Mouse (Mus musculus): Measurements from ENCODE around the gene Antxr2. TPM values are rescaled to one million over a fixed set of nuclear protein-coding genes. Genes with fewer than 3 reads are reported as not detected.

The Antxr2 gene
- polyA plus RNA-seq, 1 experiment from 2014 or later: 6.5 TPM

DNA sequence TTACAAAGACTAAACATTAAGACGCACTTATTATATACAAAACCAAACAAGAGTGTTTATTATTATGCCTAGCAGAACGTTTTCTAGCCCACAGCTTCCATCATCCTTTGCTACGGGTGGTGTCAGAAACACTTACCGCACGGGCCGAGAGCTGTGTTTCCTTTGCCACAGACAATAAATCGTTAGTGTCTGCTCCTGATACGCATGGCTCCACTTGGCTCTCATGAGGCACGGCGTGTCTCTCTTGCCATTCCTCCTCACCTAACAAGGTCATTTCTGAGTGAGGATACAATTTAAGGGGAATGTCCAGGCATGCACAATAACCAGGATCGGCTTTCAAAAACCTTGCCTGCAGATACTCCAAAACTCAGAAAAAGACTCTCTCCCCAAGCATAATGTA, 113.2 kb downstream of the Antxr2 start:
- DNase-seq (ENCODE audit: low spot score): no peak

DNA sequence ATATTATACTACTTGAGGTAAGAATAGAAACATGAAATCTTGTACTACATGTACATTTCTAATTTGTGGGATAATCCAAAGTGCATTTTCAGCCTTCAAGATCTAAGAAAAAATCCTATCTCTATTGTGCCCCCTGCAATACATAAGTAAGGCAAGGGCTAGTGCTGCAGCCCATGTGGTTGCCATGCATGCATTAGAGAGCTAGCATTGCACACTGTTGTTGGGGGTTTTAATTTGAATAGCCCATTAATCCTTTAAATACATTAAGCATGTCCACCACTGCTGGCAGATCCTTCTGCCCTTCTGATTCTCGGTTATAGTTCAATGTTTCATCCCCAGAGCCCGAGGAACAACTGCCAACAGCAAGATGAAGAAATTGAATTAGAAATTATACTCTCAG, 116.0 kb downstream of the Antxr2 start:
- DNase-seq (ENCODE audit: low spot score): no peak

DNA sequence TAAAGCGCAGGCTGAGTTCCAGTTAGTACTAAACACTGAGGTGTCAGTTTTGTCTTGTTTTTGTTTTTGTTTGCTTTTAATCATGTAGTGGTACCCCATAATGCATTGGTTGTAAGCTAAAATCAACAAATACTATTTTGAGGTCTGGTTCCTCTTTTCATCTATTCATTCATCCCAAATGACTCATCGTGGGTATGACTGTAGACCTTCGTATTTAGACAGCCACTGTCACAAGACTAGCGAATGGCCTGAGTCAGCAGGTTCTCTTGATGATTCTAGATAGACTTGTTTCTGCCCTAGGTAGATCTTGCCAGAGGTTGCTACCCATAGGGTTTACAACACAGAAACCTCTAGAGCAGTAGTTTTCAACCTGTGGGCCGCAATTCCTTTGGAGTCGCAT, 116.9 kb downstream of the Antxr2 start:
- DNase-seq (ENCODE audit: low spot score): no peak

DNA sequence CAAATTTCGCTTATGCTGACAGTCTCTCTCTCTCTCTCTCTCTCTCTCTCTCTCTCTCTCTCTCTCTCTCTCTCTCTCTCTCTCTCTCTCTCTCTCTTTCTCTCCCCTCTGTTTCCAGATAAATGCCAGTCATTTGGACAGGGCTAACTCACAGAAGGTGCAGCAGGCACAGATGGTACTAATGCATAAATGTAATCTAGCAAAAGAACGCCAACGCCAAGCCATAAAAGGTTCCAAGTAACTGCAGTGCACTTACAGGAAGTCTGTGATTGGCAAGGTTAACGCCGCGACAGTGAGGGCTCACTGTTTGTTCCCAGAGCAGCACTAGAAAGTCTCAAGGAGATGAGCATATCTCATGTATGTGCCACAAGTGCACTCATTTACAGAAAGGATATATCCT, 123.4 kb downstream of the Antxr2 start:
- DNase-seq (ENCODE audit: low spot score): no peak

DNA sequence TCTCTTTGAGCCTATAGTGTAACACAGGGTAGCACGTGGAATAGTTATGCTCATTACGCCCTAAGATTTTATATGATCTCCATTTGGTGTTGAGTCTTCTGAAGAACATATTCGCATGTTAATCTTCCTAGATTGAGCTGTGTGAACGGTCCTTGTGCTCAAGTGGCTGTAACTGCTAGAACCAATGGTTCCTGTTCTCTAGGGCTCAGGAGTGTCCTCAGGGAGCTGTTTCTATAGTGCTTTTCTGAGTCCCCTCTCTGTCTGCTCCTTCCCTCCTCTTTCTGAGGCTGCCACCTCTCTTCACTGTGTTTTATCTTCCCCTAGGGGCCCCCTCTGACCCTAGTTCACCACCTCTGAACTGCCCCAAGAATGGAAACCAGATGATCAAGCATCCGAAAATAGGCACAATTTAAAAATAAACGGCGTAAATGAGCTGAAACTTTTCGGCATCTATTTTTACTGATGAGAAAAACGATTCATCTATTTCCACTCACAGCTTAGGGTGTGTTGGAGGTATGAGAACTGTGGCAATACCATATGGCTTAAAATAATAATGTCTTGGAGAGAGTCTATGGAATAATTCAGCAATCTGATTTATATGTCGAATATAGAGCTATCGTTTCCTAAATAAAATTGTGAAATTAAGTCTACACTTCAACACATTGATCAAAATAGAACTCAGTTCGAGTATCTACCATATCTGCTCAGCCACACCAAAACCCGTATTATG, 124.1 kb downstream of the Antxr2 start:
- DNase-seq (ENCODE audit: low spot score): no peak

DNA sequence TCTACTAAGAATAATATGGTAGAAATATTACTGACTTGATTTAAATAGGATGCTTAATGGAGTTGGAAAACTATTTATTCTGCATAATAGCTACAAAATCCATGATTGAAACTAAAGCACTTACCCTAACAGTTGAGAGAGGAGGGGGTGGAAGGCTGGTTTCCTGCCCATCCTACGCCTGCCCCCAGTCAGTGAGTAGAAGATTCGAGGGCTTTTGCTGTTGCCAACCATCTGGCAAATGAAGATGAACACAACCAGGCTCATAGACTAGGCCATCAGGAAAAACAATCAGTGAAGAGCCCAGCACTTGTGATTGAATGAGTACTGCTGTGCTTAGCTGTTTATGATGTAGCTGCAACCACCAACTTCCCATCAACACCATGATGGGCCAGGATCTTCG, 125.0 kb downstream of the Antxr2 start:
- no peak for DNase-seq (ENCODE audit: low spot score)

DNA sequence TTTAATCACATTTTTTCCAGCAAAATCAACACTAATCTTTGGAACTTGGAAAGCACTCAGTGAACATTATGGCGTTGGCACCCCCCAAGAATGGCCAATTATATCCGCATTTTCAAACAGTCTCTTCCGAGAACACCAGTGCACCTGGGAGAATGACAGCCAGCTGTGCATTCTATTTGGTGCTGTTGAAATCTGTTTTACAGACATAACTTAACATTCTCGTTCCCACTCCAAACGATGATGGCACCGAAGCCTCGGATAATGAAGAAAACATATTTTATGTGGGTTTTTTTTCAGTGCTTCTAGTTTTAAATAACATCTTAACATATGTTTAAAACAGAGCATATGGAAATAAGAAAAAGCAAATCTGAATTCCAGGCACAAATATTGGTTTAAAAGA, 129.7 kb downstream of the Antxr2 start:
- no peak for DNase-seq (ENCODE audit: low spot score)

DNA sequence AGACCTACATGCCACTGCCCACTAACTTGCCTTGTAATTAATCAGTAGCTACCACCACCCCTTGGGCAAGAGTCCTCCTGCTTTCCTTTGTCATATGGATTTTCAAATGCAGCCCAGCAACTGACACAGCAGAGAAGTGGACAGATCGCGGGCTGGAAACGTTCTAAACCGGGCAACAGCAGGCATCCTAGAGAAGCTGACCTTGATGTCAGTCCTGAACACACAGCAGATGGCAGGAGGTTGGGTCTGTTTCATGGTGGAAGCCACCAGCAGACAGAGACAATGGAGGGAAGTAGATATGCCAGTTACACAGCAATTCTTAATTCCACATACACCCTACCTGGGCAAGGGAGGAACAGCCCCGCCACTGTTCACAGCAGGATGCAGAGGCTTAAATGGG, 131.5 kb downstream of the Antxr2 start:
- DNase-seq (ENCODE audit: low spot score): no peak

DNA sequence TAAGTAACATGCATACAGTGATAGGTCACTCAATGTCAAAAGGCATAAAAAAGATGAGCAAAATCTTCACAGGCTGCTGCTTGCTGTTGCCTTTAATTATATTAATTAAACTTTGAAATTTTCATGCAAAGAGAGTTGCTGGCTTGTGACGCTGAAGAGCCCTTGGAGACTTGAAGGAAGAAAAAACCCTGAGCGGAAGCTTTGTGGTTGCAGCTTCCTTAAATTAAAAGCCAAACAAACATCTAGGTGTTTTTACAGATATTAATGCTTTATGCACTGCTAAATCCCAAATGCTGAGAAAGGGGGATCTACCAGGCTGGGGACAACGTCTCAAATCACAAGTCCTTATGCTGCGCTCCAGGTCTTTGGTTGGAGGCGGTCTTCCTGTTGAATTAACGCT, 145.4 kb downstream of the Antxr2 start:
- no peak for DNase-seq (ENCODE audit: low spot score)

DNA sequence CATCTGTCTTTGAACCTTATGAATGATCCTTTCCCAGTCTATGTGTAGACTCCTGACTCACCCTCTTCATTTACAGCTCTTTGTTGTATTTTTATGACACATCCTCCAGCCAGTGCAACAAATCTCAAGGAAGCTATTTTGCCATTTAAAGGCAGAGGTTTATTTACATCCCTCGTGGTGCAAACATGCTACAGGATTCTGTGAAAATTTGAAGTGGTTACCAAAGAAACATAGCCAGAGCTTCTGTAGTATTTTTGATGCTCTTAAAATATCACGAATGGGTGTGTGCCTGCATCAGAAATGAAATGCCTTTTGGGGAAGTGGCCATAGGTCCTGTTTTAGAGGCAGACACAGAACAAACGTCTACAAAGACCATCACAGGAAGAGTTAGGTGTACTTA, 146.7 kb downstream of the Antxr2 start:
- DNase-seq (ENCODE audit: low spot score): no peak

DNA sequence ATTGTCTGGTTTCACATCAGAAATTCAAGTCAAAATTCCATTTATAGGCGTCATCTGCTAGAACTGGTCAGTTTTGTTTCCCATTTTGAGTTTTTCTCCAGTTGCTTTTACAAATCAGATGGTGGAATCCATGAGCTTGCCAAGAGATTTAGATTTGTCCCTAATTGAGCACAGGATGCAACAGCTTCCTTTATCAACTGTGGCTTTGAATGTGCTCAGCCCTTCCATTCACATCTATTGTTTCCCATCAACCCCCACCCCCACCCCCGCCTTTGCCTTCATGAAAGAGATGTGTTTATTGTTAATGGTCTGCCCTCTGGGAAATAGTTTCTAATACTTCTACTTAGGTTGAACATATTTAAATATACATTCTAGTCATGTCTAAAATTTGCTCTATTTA, 149.4 kb downstream of the Antxr2 start:
- no peak for DNase-seq (ENCODE audit: low spot score)

DNA sequence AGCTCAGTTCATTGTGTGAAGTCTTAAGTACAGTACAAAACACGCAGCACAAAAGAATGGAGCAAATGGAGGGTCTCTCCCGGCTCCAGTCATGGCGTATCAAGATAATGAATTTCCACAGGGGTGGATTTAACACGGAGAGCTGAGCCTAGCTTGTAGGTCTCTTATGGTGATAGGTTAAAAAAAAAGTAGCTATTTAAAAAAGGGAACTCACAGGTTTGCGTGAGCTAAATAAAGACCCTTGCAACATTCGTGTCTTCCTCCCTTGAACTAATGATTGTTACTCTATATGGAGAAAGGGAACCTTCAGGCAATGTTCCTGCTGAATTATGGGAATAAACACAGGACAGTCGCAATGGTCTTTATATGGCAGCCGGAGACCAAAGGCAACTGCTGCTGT, 150.7 kb downstream of the Antxr2 start:
- DNase-seq (ENCODE audit: low spot score): no peak

DNA sequence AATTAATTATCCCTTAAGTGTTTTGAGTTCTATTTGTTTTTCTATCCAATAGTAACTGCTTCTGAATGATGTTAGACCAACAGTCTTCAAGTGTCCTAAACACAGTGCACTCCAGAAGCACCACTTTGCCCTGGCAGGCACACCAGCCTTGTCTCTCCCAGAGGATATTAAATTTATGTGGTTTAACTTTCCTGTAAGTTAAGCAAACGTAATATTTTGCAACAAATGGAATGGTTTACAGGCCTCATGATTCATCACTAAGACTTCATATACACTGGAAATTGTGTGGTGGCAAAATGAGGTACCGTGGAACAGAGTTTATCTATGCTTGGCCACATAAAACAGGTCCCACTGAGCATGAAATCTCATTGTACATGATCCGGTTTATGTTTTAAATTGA, 152.0 kb downstream of the Antxr2 start:
- no peak for DNase-seq (ENCODE audit: low spot score)

DNA sequence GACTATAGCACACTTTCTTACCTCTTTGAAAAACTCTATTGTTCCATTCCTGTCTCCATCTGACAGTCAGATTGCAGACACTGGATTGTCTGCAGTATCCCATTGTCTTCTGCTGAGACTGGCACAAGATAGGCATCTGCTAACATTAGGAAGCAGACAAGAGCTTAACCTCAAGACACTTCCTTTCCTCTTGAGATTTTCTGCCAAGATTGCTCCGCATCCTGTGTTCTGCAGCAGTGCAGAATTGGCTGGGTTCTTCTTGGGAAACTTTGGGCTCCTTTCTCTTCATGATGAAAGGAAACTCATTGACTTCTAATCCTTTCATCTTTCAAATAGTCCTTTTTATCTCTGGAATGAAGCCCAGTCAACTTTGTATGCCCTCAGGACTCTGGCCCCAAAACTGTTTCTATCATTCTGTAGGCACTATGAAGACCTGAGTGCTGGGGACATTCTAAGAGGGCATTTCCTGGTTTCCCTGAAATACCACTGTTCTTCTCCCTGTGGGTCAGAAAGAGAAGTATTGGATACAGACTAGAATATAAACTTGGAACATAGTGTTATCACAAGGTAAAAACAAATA, 152.5 kb downstream of the Antxr2 start:
- DNase-seq (ENCODE audit: low spot score): no peak

DNA sequence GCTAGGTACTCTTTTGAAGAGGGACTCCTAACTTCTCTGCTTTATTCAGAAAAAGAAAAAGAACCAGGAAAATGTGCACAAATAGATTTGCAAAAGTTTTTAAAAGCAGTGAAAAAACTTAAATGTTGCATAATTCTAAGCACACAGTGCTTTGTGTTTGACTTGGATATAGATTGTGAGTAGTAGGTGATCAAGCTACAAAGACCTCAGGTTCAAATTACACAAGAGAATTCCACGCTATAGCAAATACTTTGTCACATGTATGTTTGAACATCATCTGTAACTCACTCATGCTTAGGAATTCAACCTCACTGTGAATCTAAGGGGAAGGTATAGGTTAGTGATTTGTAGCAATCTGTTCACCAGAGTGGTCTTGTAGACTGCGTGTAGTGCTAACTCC, 153.9 kb downstream of the Antxr2 start:
- DNase-seq (ENCODE audit: low spot score): no peak

DNA sequence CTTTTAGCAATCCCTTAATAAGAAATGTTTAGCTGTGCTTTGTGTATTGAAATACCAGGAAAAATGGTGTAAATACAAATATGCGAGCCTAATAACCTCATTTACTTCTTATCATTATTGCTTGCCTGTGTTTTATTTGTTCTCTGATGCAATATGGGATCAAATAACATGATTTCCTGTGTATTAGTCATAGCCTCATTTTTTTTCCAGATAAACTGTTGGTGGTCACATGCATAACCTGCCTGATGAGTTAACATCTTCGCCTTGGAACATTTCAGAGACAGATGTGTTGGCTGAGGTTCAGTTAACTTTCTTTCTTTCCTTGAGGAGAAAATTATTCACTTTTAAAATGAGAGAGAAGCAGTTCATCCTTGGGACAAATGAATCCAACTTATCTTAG, 162.9 kb downstream of the Antxr2 start:
- DNase-seq (ENCODE audit: low spot score): no peak

DNA sequence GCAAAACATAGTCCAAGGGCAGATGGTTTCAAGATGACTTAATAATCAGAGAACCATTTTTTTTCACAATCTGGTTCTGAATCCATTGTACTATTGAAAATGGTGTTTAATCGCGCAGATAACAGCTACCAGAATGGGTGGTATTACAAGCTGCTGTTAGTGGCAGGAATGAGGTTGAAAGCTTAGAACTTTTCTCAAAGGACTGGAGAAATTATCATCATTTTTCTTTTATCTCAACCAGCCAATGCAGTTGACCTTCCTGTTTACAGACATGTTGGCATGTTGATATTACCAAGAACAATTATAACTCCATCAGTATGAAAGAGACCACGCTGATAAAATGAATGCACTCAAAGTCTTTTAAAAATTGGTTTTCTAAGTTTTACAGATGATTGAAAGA, 163.9 kb downstream of the Antxr2 start:
- DNase-seq (ENCODE audit: low spot score): no peak

DNA sequence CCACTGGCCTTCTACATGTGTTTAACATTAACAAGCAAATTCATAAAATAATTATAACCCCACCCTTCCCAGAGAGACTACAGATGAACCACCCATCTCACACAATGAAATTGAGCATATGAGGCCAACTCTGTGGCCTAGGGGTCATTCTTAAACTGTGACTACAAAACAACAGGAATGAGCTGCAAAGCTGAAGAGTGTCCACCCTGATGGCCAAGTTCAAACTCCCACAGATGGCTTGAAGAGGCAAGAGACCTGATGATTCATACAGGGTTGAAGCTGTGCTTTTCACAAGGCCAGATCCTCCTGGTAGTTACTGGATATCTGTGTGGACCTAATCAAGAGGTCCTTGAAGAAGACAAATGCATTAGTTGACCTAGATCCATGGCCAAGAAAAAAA, 173.7 kb downstream of the Antxr2 start:
- no peak for DNase-seq (ENCODE audit: low spot score)

DNA sequence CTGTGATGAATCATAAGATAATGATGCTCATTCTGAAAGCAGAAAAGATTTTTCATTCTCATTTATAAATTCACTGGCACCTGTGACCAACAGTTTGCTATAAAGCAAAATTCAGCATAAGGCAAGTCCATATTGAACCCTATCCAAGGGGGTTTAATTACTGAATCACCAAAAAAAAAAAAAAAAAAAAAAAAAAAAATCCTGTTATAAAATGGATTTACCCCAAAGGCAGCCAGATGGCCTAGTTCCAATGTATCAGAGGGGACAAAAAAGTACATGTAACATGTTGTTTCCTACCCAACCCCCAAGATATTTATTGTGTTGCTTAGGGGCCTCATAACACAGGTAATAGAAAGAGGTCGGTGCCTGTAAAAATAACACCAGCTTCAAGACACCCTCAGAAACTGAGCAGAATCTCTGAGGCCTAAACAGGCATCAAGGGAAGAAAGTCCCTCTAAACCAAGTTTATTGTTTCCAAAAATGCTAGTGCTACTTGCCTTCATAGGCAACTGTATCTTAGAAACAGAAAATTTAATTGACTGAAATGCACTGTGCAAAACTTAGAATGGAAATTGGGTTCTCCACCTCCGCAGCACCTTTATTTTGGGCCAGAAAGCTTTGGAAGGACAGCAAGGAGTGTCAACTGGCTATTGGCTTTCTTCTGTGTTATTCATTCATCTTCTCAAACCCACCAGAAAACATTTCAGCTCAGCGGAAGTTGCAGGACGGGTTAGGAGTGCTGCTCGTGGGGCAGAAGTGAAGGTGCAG, 178.7 kb downstream of the Antxr2 start:
- no peak for DNase-seq (ENCODE audit: low spot score)

DNA sequence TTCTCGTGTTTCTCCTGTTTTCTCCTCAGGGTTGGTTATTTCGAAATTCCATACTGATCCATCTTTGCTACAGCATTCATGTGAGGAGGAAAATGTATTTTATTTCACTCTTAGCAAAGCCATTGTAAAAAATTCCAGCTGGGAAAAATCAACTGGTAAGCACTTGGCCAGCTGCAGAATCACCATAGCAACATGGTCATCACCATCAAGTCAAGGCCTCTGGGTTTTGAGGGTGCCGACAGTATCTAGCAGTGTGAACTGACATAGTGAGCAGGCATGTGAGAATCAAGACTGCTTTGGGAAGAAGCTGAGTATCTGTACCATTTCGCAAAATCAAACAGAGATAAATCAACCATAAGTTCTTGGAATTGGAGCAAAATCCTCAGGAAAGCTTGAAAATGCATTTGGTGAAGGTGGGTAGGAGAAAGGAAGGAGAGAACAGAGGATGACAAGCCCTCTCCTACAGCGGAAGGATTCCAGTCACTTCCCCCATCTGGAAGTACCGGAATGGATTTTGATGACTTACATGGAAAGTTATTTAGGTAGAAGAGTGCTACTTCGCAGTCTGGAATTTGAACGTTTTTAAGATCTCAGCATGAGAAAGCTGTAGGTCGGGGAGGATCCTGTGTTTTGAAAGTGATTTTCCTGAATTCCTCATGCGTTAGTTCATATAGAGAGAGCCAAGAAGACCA, 183.5 kb downstream of the Antxr2 start:
- DNase-seq (ENCODE audit: low spot score): no peak

DNA sequence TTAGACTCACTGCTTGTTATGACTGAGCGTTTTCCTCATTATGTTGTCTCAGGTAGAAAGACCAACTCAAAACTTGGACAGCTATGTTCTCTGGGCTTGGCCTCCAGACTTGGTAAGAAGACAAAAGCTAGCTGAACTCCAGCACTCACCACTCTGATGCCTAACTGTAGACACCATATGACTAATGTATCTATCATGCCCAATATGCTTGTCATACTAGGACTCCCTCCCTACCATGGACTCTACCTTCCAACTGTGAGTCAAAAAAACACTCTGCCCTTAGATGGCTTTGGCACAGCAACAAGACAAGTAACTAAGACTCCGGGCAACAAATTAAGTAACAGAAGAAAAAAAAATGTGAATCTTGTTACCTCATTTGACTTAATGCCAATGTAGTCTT, 184.3 kb downstream of the Antxr2 start:
- DNase-seq (ENCODE audit: low spot score): no peak

DNA sequence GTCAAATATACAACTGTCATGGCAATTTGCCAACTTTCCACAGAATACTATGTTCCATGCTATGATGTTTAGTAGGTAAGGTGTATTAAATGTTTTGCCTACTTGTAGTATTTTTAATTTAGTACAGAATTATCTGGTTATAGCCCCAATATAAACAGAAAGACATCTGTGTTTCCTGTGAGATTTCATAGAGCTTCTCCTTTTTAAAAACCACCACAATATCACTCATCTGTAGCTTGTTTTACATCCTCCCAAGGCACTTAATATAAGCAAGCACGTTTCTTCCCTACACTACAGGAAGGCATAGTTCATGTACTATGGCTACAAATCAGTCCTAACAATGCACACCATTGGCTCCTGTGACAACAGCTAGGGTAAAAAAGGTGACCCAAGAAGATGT, 188.8 kb downstream of the Antxr2 start:
- no peak for DNase-seq (ENCODE audit: low spot score)

All from thymus, postnatal 0 days (tissue).